Mouse (Mus musculus) adrenal gland, adult 18-20 months (tissue): ENCODE measurements around the gene Akap13. TPM values are rescaled to one million over a fixed set of nuclear protein-coding genes. Genes with fewer than 3 reads are reported as not detected.
"Not testable (repeated sequence)": the region's sequence is repeated elsewhere in the genome, so short reads cannot be mapped to it uniquely, and the experiment has no call there.

Experiments used
- DNase-seq, 2 experiments: peaks; one replicate each; pipeline ENCODE4 v3.0.0; 2021 to 2022; ENCODE audit warnings: low spot score in 2 of 2
- total RNA-seq, 2 experiments: library from RNA; stranded (reverse); gene quantifications; 1 replicate in 1 of 2; 2 replicates in 1 of 2; pipeline ENCODE4 v1.2.3; 2021

The Akap13 gene
- total RNA-seq, 2 experiments from 2014 or later, result 72.4 to 79.4 TPM

- DNase-seq, result no peak
Observed at GRCm38 (mm10) chr7:75710920-75711319, 255.6 kb downstream of the Akap13 start.

- DNase-seq, result no peak
Observed at GRCm38 (mm10) chr7:75711436-75711835, 256.1 kb downstream of the Akap13 start.

GRCm38 (mm10) chr7:75712808-75713207 lies 257.5 kb downstream of the Akap13 start:
- no peak for DNase-seq

- DNase-seq, result no peak
Observed at GRCm38 (mm10) chr7:75713959-75714358, 258.6 kb downstream of the Akap13 start.

- DNase-seq, result no peak
Observed at GRCm38 (mm10) chr7:75715026-75715425, 259.7 kb downstream of the Akap13 start.

- DNase-seq, result peak; percentile 22 to 27
Observed at GRCm38 (mm10) chr7:75715939-75716338, 260.6 kb downstream of the Akap13 start.

- no peak for DNase-seq
Observed at GRCm38 (mm10) chr7:75717349-75717748, 262.0 kb downstream of the Akap13 start.

- no peak for DNase-seq
Observed at GRCm38 (mm10) chr7:75721302-75721701, 266.0 kb downstream of the Akap13 start.

- no peak for DNase-seq
Observed at GRCm38 (mm10) chr7:75724012-75724411, 268.7 kb downstream of the Akap13 start.

- DNase-seq, result no peak
Observed at GRCm38 (mm10) chr7:75725899-75726298, 270.6 kb downstream of the Akap13 start.

- DNase-seq, result no peak
Observed at GRCm38 (mm10) chr7:75726867-75727266, 271.5 kb downstream of the Akap13 start.

GRCm38 (mm10) chr7:75729652-75730051 lies 274.3 kb downstream of the Akap13 start:
- no peak for DNase-seq

GRCm38 (mm10) chr7:75730216-75730615 lies 274.9 kb downstream of the Akap13 start:
- DNase-seq, result no peak

GRCm38 (mm10) chr7:75731951-75732350 lies 276.6 kb downstream of the Akap13 start:
- DNase-seq, result no peak

GRCm38 (mm10) chr7:75733166-75733565 lies 277.8 kb downstream of the Akap13 start:
- DNase-seq, result no peak

GRCm38 (mm10) chr7:75739075-75739725 lies 283.9 kb downstream of the Akap13 start:
- DNase-seq, result peak; percentile 26 to 47

- DNase-seq, result no peak
Observed at GRCm38 (mm10) chr7:75744528-75744927, 289.2 kb downstream of the Akap13 start.

- DNase-seq, result no peak
Observed at GRCm38 (mm10) chr7:75744978-75745638, 289.8 kb downstream of the Akap13 start.

GRCm38 (mm10) chr7:75745969-75746368 lies 290.6 kb downstream of the Akap13 start:
- not testable (repeated sequence) for DNase-seq

GRCm38 (mm10) chr7:75750581-75750980 lies 295.2 kb downstream of the Akap13 start:
- DNase-seq, result no peak

- no peak for DNase-seq
Observed at GRCm38 (mm10) chr7:75751161-75751803, 295.9 kb downstream of the Akap13 start.
